Mouse (Mus musculus) embryonic facial prominence, embryonic 13.5 days (tissue): Measurements from ENCODE around the gene Pced1b. TPM values are rescaled to one million over a fixed set of nuclear protein-coding genes. Genes with fewer than 3 reads are reported as not detected.

Experiments used
- ATAC-seq: fragments of 200-750 bp; cut with Nextera tagmentation; 2 replicates; pipeline ENCODE4 v1.8.0; 2017; ENCODE audit warnings: low read depth; ENCODE audit not compliant: insufficient number of reproducible peaks, insufficient read depth, low FRiP score, low TSS enrichment
- H3K27ac ChIP-seq: fragments of 300-500 bp; sonication (generic); 2 replicates; pipeline ENCODE4 v1.5.1; 2015; ENCODE audit warnings: moderate library complexity, mild to moderate bottlenecking, inconsistent platforms
- H3K27me3 ChIP-seq: fragments of 300-500 bp; sonication (generic); 2 replicates; pipeline ENCODE4 v1.6.1; 2015; ENCODE audit warnings: mild to moderate bottlenecking, inconsistent platforms
- H3K36me3 ChIP-seq: fragments of 300-500 bp; sonication (generic); 2 replicates; pipeline ENCODE4 v1.6.1; 2015; ENCODE audit warnings: mild to moderate bottlenecking, inconsistent platforms
- H3K4me1 ChIP-seq: fragments of 300-500 bp; sonication (generic); 2 replicates; pipeline ENCODE4 v1.6.1; 2015; ENCODE audit warnings: inconsistent platforms
- H3K4me2 ChIP-seq: fragments of 300-500 bp; sonication (generic); 2 replicates; pipeline ENCODE4 v1.6.1; 2015; ENCODE audit warnings: moderate library complexity, mild to moderate bottlenecking, inconsistent platforms
- H3K4me3 ChIP-seq: fragments of 300-500 bp; sonication (generic); 2 replicates; pipeline ENCODE4 v1.5.1; 2015; ENCODE audit warnings: mild to moderate bottlenecking, inconsistent platforms
- H3K9ac ChIP-seq: fragments of 300-500 bp; sonication (generic); 2 replicates; pipeline ENCODE4 v1.6.1; 2015; ENCODE audit warnings: mild to moderate bottlenecking, inconsistent platforms
- H3K9me3 ChIP-seq: fragments of 300-500 bp; sonication (generic); 2 replicates; pipeline ENCODE4 v1.6.1; 2016; ENCODE audit warnings: inconsistent platforms
- WGBS: fragments of 180-500 bp; shearing (Covaris S2); methylation state at CpG from one replicate; pipeline ENCODE4 v1.1.7; 2015; ENCODE audit warnings: mixed read lengths; 5-methylcytosine and 5-hydroxymethylcytosine counted together
- polyA plus RNA-seq: library from polyadenylated mRNA; unstranded; fragments of >200 nt; fragmentation: Nextera tagmentation; extraction: Ambion mirVana; gene quantifications from 2 replicates; pipeline ENCODE4 v1.2.1, GENCODE M21; 2015

Pced1b gene
- polyA plus RNA-seq, 1 experiment from 2014 or later, result 3.3 TPM

DNA sequence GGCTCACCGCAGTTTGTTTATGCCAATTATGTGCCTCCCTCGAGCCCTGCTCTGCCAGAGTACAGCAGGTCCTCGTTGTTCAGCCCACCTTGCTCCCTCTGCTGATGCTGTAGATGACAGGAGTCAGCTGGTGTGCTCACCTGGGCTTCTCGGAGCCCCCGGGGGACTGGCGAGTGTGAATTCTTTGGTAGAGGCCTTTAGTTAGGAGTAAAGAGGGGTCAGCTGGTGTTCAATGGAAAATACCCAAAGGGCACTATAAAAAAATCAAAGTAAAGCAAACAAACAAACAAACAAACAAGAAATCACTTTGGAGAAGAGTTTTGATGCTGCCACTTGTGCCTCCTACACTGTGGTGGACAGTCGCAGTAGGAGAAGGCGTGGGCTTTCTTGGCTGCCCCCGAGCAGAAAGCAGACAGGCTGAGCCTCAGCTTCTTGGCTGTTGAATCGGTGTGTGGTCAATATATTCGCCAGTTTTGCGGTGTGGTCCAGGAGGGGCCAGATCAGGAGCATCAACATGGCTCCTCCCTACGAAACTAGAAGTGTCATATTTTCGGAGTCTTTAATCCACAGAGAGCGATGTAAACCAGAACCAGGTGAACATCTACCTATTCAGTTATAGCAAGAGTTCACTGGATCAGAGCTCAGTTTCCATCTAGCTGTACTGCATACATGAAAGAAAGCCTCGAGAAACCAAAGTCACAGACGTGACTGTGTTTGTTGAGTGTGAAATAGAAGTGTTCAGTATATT lies 11.8 kb downstream of the Pced1b start:
- 81% methylated on average over 17 of the region's 17 CpGs for WGBS
- H3K9me3 ChIP-seq, result no peaks in the 10 kb centered on the region
- no peak overlapping the region for H3K4me2 ChIP-seq
- H3K9ac ChIP-seq, result no peak overlapping the region
- H3K27me3 ChIP-seq, result no peaks in the 10 kb centered on the region
- no peak overlapping the region for H3K4me3 ChIP-seq
- H3K36me3 ChIP-seq, result no peaks in the 10 kb centered on the region
- no peak for ATAC-seq
- H3K4me1 ChIP-seq, result peaks cover 3% of the 10 kb centered on the region; the same call in 1 of the 2 replicates
- no peak overlapping the region for H3K27ac ChIP-seq

GRCm38 (mm10) chr15:97259300-97259699 lies 12.4 kb downstream of the Pced1b start:
- H3K27me3 ChIP-seq, result no peaks in the 10 kb centered on the region
- H3K9me3 ChIP-seq, result no peaks in the 10 kb centered on the region
- H3K4me2 ChIP-seq, result no peak overlapping the region
- no peak overlapping the region for H3K4me3 ChIP-seq
- H3K27ac ChIP-seq, result no peak overlapping the region
- no peak for ATAC-seq
- no peak overlapping the region for H3K9ac ChIP-seq
- H3K36me3 ChIP-seq, result no peaks in the 10 kb centered on the region
- peaks cover 3% of the 10 kb centered on the region; the same call in 1 of the 2 replicates for H3K4me1 ChIP-seq
- WGBS, result 87% methylated on average over 8 of the region's 8 CpGs

GRCm38 (mm10) chr15:97259968-97260597 lies 13.2 kb downstream of the Pced1b start:
- Histone ChIP-seq H3K36me3 (no peaks in the 10 kb centered on the region), H3K4me3 (no peak overlapping the region), H3K9me3 (no peaks in the 10 kb centered on the region), H3K4me1 (peaks cover 3% of the 10 kb centered on the region; the same call in 1 of the 2 replicates), H3K27me3 (no peaks in the 10 kb centered on the region), H3K4me2 (no peak overlapping the region), H3K27ac (no peak overlapping the region), H3K9ac (no peak overlapping the region)
- no peak for ATAC-seq
- 66% methylated on average over 11 of the region's 11 CpGs for WGBS

GRCm38 (mm10) chr15:97262251-97262650 lies 15.3 kb downstream of the Pced1b start:
- ATAC-seq, result no peak
- H3K27ac ChIP-seq, result no peak overlapping the region

GRCm38 (mm10) chr15:97266236-97266845 lies 19.4 kb downstream of the Pced1b start:
- Histone ChIP-seq H3K36me3 (no peaks in the 10 kb centered on the region), H3K27ac (no peak overlapping the region), H3K9ac (no peak overlapping the region), H3K4me1 (no peaks in the 10 kb centered on the region), H3K27me3 (no peaks in the 10 kb centered on the region), H3K4me3 (no peak overlapping the region), H3K9me3 (no peaks in the 10 kb centered on the region), H3K4me2 (no peak overlapping the region)
- WGBS, result 82% methylated on average over 14 of the region's 14 CpGs
- no peak for ATAC-seq

More at GRCm38 (mm10) chr15:97262251-97262650, 15.3 kb downstream of the Pced1b start:
- no peaks in the 10 kb centered on the region for H3K27me3 ChIP-seq
- H3K9ac ChIP-seq, result no peak overlapping the region
- no peaks in the 10 kb centered on the region for H3K9me3 ChIP-seq
- no peak overlapping the region for H3K4me2 ChIP-seq
- WGBS, result 67% methylated on average over 9 of the region's 9 CpGs
- H3K36me3 ChIP-seq, result no peaks in the 10 kb centered on the region
- H3K4me1 ChIP-seq, result peaks cover under 1% of the 10 kb centered on the region; the same call in 1 of the 2 replicates
- H3K4me3 ChIP-seq, result no peak overlapping the region

DNA sequence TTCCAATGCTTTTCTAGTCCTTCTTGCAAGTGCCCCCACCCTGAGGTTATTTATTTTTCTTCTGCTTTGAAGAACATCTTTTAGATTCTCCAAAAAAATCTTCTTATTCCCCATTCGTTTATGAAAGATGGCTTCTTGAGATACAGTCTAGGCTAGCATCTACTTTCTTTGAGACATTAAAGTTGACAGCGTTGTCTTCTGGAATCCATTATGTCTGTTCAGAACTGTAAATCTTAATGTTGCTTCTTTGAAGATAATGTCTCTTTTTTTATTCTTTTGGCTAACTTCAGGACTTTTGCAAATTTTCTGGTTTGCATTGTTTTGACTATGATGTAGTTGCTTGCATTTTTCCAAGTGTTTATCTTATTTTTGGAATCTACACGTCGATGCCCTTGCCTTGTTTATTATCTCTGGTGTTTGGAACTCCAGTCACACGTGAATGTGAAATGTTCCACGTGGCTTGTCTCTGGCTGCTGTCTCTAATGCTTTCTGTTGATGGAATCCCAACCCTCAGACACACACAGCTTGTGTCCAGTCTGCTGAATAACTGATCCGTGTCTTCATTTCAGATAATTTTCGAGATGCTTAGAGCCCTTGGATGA lies 20.3 kb downstream of the Pced1b start:
- Histone ChIP-seq H3K27me3 (no peaks in the 10 kb centered on the region), H3K9me3 (no peaks in the 10 kb centered on the region), H3K4me2 (no peak overlapping the region), H3K9ac (no peak overlapping the region), H3K27ac (no peak overlapping the region), H3K4me1 (peaks cover 3% of the 10 kb centered on the region), H3K36me3 (no peaks in the 10 kb centered on the region), H3K4me3 (no peak overlapping the region)
- 53% methylated on average over 8 of the region's 8 CpGs for WGBS
- no peak for ATAC-seq

DNA sequence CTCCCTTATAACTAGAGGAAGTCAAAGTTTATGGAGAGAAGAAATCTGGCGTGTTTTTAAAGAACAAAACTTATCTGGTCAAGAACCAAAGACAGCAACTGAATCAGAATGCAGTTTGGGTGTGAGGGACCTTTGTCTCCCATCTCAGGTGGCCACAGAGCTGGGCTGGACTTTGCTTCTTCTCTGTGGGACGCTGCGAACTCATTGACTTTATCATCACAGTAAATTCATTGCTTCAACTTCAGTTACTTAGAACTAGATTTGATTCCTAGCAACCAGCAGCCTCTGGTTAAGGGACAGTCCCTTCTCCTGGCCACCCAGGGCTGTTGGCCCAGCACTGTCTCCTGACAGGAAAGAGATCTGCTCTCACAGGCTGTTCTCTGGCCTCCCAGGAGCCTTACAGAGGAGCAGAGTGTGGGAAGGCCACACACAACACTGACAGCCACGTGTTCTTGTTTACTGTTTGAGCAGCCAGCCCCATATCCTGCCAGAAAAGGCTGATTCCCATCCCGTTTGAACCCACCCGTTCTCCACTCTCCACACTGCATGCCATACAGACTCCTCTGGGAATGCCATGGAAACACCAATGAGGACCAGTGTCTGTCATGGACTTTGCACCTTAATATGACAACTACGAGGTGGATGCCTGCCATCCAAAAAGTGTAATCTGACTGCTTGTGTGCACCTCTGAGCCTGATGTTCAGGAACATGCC lies 25.2 kb downstream of the Pced1b start:
- Histone ChIP-seq H3K4me1 (peaks cover 6% of the 10 kb centered on the region), H3K36me3 (no peaks in the 10 kb centered on the region), H3K9me3 (no peaks in the 10 kb centered on the region), H3K4me3 (no peak overlapping the region), H3K27ac (no peak overlapping the region), H3K9ac (no peak overlapping the region), H3K4me2 (no peak overlapping the region), H3K27me3 (no peaks in the 10 kb centered on the region)
- 56% methylated on average over 7 of the region's 7 CpGs for WGBS
- ATAC-seq, result no peak

DNA sequence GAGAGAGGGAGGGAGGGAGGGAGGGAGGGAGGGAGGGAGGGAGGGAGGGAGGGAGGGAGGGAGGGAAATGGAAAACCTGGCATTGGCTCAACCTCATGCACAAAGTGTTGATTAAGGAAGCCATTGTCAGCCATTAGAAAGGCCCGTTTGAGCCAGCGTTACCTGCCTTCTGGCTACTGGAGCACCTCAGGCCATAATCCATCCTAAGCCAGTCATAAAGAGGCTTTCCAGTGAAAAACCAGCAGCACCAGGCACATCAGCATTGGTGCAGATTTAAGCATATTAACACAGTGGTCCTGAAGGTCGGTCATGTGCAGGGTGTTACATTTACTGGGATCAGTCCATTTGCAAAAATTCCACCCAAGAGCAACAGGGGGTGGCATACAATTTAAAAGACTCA lies 25.9 kb downstream of the Pced1b start:
- no peaks in the 10 kb centered on the region for H3K9me3 ChIP-seq
- no peak overlapping the region for H3K4me2 ChIP-seq
- no peak overlapping the region for H3K4me3 ChIP-seq
- no peaks in the 10 kb centered on the region for H3K27me3 ChIP-seq
- peaks cover 6% of the 10 kb centered on the region for H3K4me1 ChIP-seq
- H3K9ac ChIP-seq, result no peak overlapping the region
- 76% methylated on average over 3 of the region's 3 CpGs for WGBS
- no peaks in the 10 kb centered on the region for H3K36me3 ChIP-seq
- no peak overlapping the region for H3K27ac ChIP-seq
- ATAC-seq, result no peak

GRCm38 (mm10) chr15:97275626-97276395 lies 28.9 kb downstream of the Pced1b start:
- H3K4me1 ChIP-seq, result peaks cover 17% of the 10 kb centered on the region
- H3K4me3 ChIP-seq, result no peak overlapping the region
- H3K27ac ChIP-seq, result no peak overlapping the region
- WGBS, result 84% methylated on average over 12 of the region's 12 CpGs
- no peaks in the 10 kb centered on the region for H3K27me3 ChIP-seq
- no peaks in the 10 kb centered on the region for H3K36me3 ChIP-seq
- H3K9ac ChIP-seq, result no peak overlapping the region
- H3K4me2 ChIP-seq, result no peak overlapping the region
- no peak for ATAC-seq
- no peaks in the 10 kb centered on the region for H3K9me3 ChIP-seq

DNA sequence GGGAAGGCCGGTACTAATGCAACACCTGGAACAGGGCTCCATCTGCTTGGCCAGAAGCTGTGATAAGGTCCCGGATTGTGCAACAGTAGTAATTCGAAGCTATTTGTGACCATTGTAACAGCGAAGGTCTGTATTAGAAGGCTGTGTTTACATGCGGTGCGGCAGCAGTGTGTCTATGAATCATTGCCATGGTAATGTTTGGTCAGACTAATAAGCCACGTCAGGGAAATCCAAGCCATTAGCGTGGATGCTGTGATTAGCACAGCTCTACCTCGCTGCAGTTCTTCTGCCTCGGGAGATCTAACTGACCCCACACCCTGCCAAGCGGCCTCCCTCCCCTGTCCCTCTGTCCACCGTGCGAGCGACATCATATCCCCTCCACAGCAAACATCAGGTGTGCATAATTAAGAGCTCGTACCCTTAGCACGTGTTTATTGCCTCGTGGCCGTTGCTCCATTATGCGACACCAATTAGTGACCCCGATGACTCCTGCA lies 29.8 kb downstream of the Pced1b start:
- WGBS, result 45% methylated on average over 20 of the region's 20 CpGs
- no peak for ATAC-seq
- no peaks in the 10 kb centered on the region for H3K27me3 ChIP-seq
- H3K9me3 ChIP-seq, result no peaks in the 10 kb centered on the region
- peaks cover 20% of the 10 kb centered on the region for H3K4me1 ChIP-seq
- H3K36me3 ChIP-seq, result no peaks in the 10 kb centered on the region
- H3K4me3 ChIP-seq, result no peak overlapping the region
- no peak overlapping the region for H3K4me2 ChIP-seq
- H3K27ac ChIP-seq, result no peak overlapping the region
- H3K9ac ChIP-seq, result no peak overlapping the region
